Comparison of ENCODE assay signal across 25 mouse cellular contexts in genomic region chr11:61294431-61294830, GRCm38 (mm10). TPM values are rescaled to one million over a fixed set of nuclear protein-coding genes. Genes with fewer than 3 reads are reported as not detected.
DNase-seq lines count a peak whose midpoint lies in the region; ATAC-seq and TF ChIP-seq lines count a peak whose summit lies in the region.
"Had no signal": no experiment of that assay in that cellular context is flagged by ENCODE, and none has a peak within 500 bp of the region (broad histone marks: within the 10 kb centered on the region; RNA-seq: fewer than 3 reads in every experiment).

No protein-coding gene starts in this region.

- WGBS in lung, embryonic 16.5 days: 23% methylated on average over 3 of the region's 3 CpGs
- 31% methylated on average over 3 of the region's 3 CpGs for WGBS in lung, adult 2 months

- peak; percentile 66; the same call in 1 of the 2 replicates for ATAC-seq in lung, embryonic 16.5 days (ENCODE audit: low read depth)
- ATAC-seq in megakaryocyte progenitor cell, adult 5-6 weeks (replicated peaks; ENCODE audit: poor library complexity): no peak
- ATAC-seq: activated CD4-positive, CD25-positive, alpha-beta regulatory T cell, adult 4 months; forebrain, embryonic 14.5 days; hindbrain, embryonic 16.5 days had no signal

- H3K9ac ChIP-seq in lung, embryonic 16.5 days (ENCODE audit: low read length): no peak overlapping the region
- H3K9ac ChIP-seq: embryonic facial prominence, embryonic 15.5 days; hindbrain, embryonic 12.5 days had no signal

- H3K4me1 ChIP-seq in lung, embryonic 16.5 days (replicated peaks; ENCODE audit: control insufficient read depth, insufficient read depth, low read length): no peaks in the 10 kb centered on the region
- H3K4me1 ChIP-seq in lung, adult 2 months (ENCODE audit: control insufficient read depth, insufficient read depth, low read length): no peaks in the 10 kb centered on the region
- H3K4me1 ChIP-seq: embryonic facial prominence, embryonic 15.5 days; hindbrain, embryonic 12.5 days had no signal

- no peak overlapping the region for H3K4me2 ChIP-seq in lung, embryonic 16.5 days (ENCODE audit: low read depth, low read length)
- H3K4me2 ChIP-seq: embryonic facial prominence, embryonic 15.5 days; hindbrain, embryonic 12.5 days had no signal

- H3K27me3 ChIP-seq in lung, embryonic 16.5 days (ENCODE audit: control insufficient read depth, insufficient read depth, low read depth, low read length): no peaks in the 10 kb centered on the region
- H3K27me3 ChIP-seq: embryonic facial prominence, embryonic 15.5 days; hindbrain, embryonic 12.5 days had no signal

- peak; percentile 66 for DNase-seq in heart, adult 11 months
- no peak for DNase-seq in heart, adult 18-20 months
- DNase-seq in lung, adult 2 months: no peak
- peak; percentile 36 for DNase-seq in lung, postnatal 10 days
- no peak for DNase-seq in thymus, postnatal 14 days
- DNase-seq: adrenal gland, postnatal 25 days; cerebellum, adult 2 months; cerebellum, postnatal 10 days; embryo, embryonic 11 days; heart, postnatal 10 days; heart, postnatal 4 days had no signal

- H3K27ac ChIP-seq in lung, embryonic 16.5 days (ENCODE audit: low read length): peak overlapping the region; percentile 67
- H3K27ac ChIP-seq: embryonic facial prominence, embryonic 15.5 days; forebrain, embryonic 10.5 days; hindbrain, embryonic 12.5 days had no signal

- H3K4me3 ChIP-seq in lung, embryonic 16.5 days (ENCODE audit: low read length): no peak overlapping the region
- H3K4me3 ChIP-seq in lung, adult 2 months (replicated peaks; ENCODE audit: extremely low read depth, low read depth, low read length): no peak overlapping the region
- H3K4me3 ChIP-seq: embryonic facial prominence, embryonic 15.5 days; erythroblast, embryonic 14.5 days; forebrain, embryonic 10.5 days; hindbrain, embryonic 12.5 days had no signal

- TF ChIP-seq CTCF in lung, adult 2 months (IDR thresholded peaks at IDR 0.05; ENCODE audit: insufficient read depth, low read length): no peak

- no peak for TF ChIP-seq POLR2A in lung, adult 2 months (IDR thresholded peaks at IDR 0.05; ENCODE audit: borderline replicate concordance, extremely low read depth, low read depth, low read length)

- H3K9me3 ChIP-seq in lung, embryonic 16.5 days (ENCODE audit: control insufficient read depth, low read length): peaks cover 4% of the 10 kb centered on the region; the same call in 1 of the 2 replicates
- H3K9me3 ChIP-seq: embryonic facial prominence, embryonic 15.5 days; forebrain, embryonic 10.5 days; hindbrain, embryonic 12.5 days had no signal

- H3K36me3 ChIP-seq in lung, embryonic 16.5 days (ENCODE audit: control insufficient read depth, insufficient read depth, low read length): no peaks in the 10 kb centered on the region
- H3K36me3 ChIP-seq: embryonic facial prominence, embryonic 15.5 days; forebrain, embryonic 10.5 days; hindbrain, embryonic 12.5 days had no signal

RNA-seq across cellular contexts. Expression of gene Aldh3a2, which starts 27.2 kb away (rescaled TPM):
- 10 to 100 TPM; 32.0 to 39.0 TPM for total RNA-seq in heart, adult 18-20 months (2021)
- 47.8 and 49.4 TPM in 2 replicates for polyA plus RNA-seq in lung, embryonic 16.5 days (2015; fragmentation: Nextera tagmentation; extraction: Ambion mirVana)
- 84.6 and 94.5 TPM in 2 replicates for polyA plus RNA-seq in lung, adult 2 months (2012; rRNA removed)
- 20.2 and 25.5 TPM in 2 replicates for total RNA-seq in megakaryocyte progenitor cell, adult 5-6 weeks (2015)
- 17.3 and 17.6 TPM in 2 replicates for total RNA-seq in megakaryocyte progenitor cell, adult 5-6 weeks (2017)
- polyA plus RNA-seq: erythroblast, embryonic 14.5 days had no signal

RNA-seq across cellular contexts. Expression of gene Slc47a2, which starts 48.2 kb away (rescaled TPM):
- not detected for total RNA-seq in heart, adult 18-20 months (2021)
- polyA plus RNA-seq in lung, embryonic 16.5 days (2015; fragmentation: Nextera tagmentation; extraction: Ambion mirVana): 0.26 and 0.69 TPM in 2 replicates
- 0.19 and 0.29 TPM in 2 replicates for polyA plus RNA-seq in lung, adult 2 months (2012; rRNA removed)
- total RNA-seq in megakaryocyte progenitor cell, adult 5-6 weeks (2015): not detected in 2 replicates
- not detected in 2 replicates for total RNA-seq in megakaryocyte progenitor cell, adult 5-6 weeks (2017)
- total RNA-seq: adrenal gland, adult 18-20 months; adrenal gland, postnatal 25 days; gastrocnemius, adult 8-10 months; gastrocnemius, postnatal 4 days had no signal
- polyA plus RNA-seq: activated CD4-positive, CD25-positive, alpha-beta regulatory T cell, adult 4 months; C2C12; embryonic facial prominence, embryonic 11.5 days; erythroblast, embryonic 14.5 days; forebrain, embryonic 10.5 days; forebrain, embryonic 14.5 days; hindbrain, embryonic 12.5 days had no signal

Comparison
In these comparisons a context has a peak if more than half of its experiments do, and no peak if none do; other contexts are left out.
1. DNase-seq: peak in heart, adult 11 months (single experiment) and lung, postnatal 10 days (single experiment); none in heart, adult 18-20 months (0 of 2), lung, adult 2 months (single experiment) and thymus, postnatal 14 days (single experiment).